Mouse (Mus musculus): Measurements from ENCODE around the gene Abcb4. TPM values are rescaled to one million over a fixed set of nuclear protein-coding genes. Genes with fewer than 3 reads are reported as not detected.
"Not testable (repeated sequence)": the region's sequence is repeated elsewhere in the genome, so short reads cannot be mapped to it uniquely, and the experiment has no call there.

Gene Abcb4
- polyA plus RNA-seq, 1 experiment, result 6.9 TPM

- TF ChIP-seq POLR2A (IDR thresholded peaks at IDR 0.05; ENCODE audit: low read depth, low read length) (no peak), CTCF (IDR thresholded peaks at IDR 0.05; ENCODE audit: extremely low read depth, insufficient read depth, insufficient read length, insufficient replicate concordance) (no peak)
- Histone ChIP-seq H3K36me3 (ENCODE audit: control insufficient read depth, insufficient read depth, low read length) (no peaks in the 10 kb centered on the region), H3K27ac (ENCODE audit: insufficient read depth, low read length) (no peak overlapping the region), H3K4me1 (ENCODE audit: control insufficient read depth, insufficient read depth, insufficient read length) (peaks cover 3% of the 10 kb centered on the region), H3K4me3 (ENCODE audit: extremely low read depth, insufficient read depth, insufficient read length) (no peak overlapping the region; the same call in 1 of the 2 replicates), H3K27me3 (ENCODE audit: control insufficient read depth, insufficient read depth, low read length) (no peaks in the 10 kb centered on the region)
- peak in 1 of 2 experiments; percentile 21 for DNase-seq (ENCODE audit: low read depth in 1 of 2, low spot score in 2 of 2)
- WGBS, result 26% methylated on average over 8 of the region's 8 CpGs
Observed at GRCm38 (mm10) chr5:8911567-8912198, 18.2 kb downstream of the Abcb4 start.

GRCm38 (mm10) chr5:8916400-8916799 lies 22.9 kb downstream of the Abcb4 start:
- WGBS, result 80% methylated on average over 2 of the region's 2 CpGs

GRCm38 (mm10) chr5:8917069-8917468 lies 23.6 kb downstream of the Abcb4 start:
- 5% methylated on average over 6 of the region's 6 CpGs for WGBS
- H3K4me3 ChIP-seq (ENCODE audit: extremely low read depth, insufficient read depth, insufficient read length), result no peak overlapping the region
- H3K4me1 ChIP-seq (ENCODE audit: control insufficient read depth, insufficient read depth, insufficient read length), result no peaks in the 10 kb centered on the region; the same call in 1 of the 2 replicates
- H3K36me3 ChIP-seq (ENCODE audit: control insufficient read depth, insufficient read depth, low read length), result no peaks in the 10 kb centered on the region
- H3K27ac ChIP-seq (ENCODE audit: insufficient read depth, low read length), result no peak overlapping the region
- H3K27me3 ChIP-seq (ENCODE audit: control insufficient read depth, insufficient read depth, low read length), result no peaks in the 10 kb centered on the region
- TF ChIP-seq POLR2A (IDR thresholded peaks at IDR 0.05; ENCODE audit: low read depth, low read length) (no peak), CTCF (IDR thresholded peaks at IDR 0.05; ENCODE audit: extremely low read depth, insufficient read depth, insufficient read length, insufficient replicate concordance) (no peak)
- peak; percentile 24 to 34 for DNase-seq (ENCODE audit: low read depth in 1 of 2, low spot score in 2 of 2)

More at GRCm38 (mm10) chr5:8916400-8916799, 22.9 kb downstream of the Abcb4 start:
- TF ChIP-seq POLR2A (IDR thresholded peaks at IDR 0.05; ENCODE audit: low read depth, low read length) (no peak), CTCF (IDR thresholded peaks at IDR 0.05; ENCODE audit: extremely low read depth, insufficient read depth, insufficient read length, insufficient replicate concordance) (no peak)
- Histone ChIP-seq H3K27ac (ENCODE audit: insufficient read depth, low read length) (no peak overlapping the region), H3K27me3 (ENCODE audit: control insufficient read depth, insufficient read depth, low read length) (no peaks in the 10 kb centered on the region), H3K4me1 (ENCODE audit: control insufficient read depth, insufficient read depth, insufficient read length) (peaks cover 3% of the 10 kb centered on the region), H3K4me3 (ENCODE audit: extremely low read depth, insufficient read depth, insufficient read length) (no peak overlapping the region), H3K36me3 (ENCODE audit: control insufficient read depth, insufficient read depth, low read length) (no peaks in the 10 kb centered on the region)
- DNase-seq (ENCODE audit: low read depth in 1 of 2, low spot score in 2 of 2), result no peak

GRCm38 (mm10) chr5:8928440-8928839 lies 34.9 kb downstream of the Abcb4 start:
- WGBS, result 85% methylated on average over 9 of the region's 9 CpGs
- Histone ChIP-seq H3K27ac (ENCODE audit: insufficient read depth, low read length) (no peak overlapping the region), H3K36me3 (ENCODE audit: control insufficient read depth, insufficient read depth, low read length) (no peaks in the 10 kb centered on the region), H3K27me3 (ENCODE audit: control insufficient read depth, insufficient read depth, low read length) (no peaks in the 10 kb centered on the region), H3K4me3 (ENCODE audit: extremely low read depth, insufficient read depth, insufficient read length) (no peak overlapping the region), H3K4me1 (ENCODE audit: control insufficient read depth, insufficient read depth, insufficient read length) (no peaks in the 10 kb centered on the region)
- TF ChIP-seq CTCF (IDR thresholded peaks at IDR 0.05; ENCODE audit: extremely low read depth, insufficient read depth, insufficient read length, insufficient replicate concordance), result no peak
- TF ChIP-seq POLR2A (IDR thresholded peaks at IDR 0.05; ENCODE audit: low read depth, low read length), result no peak
- no peak for DNase-seq (ENCODE audit: low read depth in 1 of 2, low spot score in 2 of 2)

GRCm38 (mm10) chr5:8937965-8938364 lies 44.4 kb downstream of the Abcb4 start:
- H3K27me3 ChIP-seq (ENCODE audit: control insufficient read depth, insufficient read depth, low read length), result no peaks in the 10 kb centered on the region
- H3K4me3 ChIP-seq (ENCODE audit: extremely low read depth, insufficient read depth, insufficient read length), result no peak overlapping the region
- no peaks in the 10 kb centered on the region for H3K36me3 ChIP-seq (ENCODE audit: control insufficient read depth, insufficient read depth, low read length)
- TF ChIP-seq CTCF (IDR thresholded peaks at IDR 0.05; ENCODE audit: extremely low read depth, insufficient read depth, insufficient read length, insufficient replicate concordance) (no peak), POLR2A (IDR thresholded peaks at IDR 0.05; ENCODE audit: low read depth, low read length) (no peak)
- 57% methylated on average over 7 of the region's 7 CpGs for WGBS
- H3K4me1 ChIP-seq (ENCODE audit: control insufficient read depth, insufficient read depth, insufficient read length), result no peaks in the 10 kb centered on the region
- no peak for DNase-seq (ENCODE audit: low read depth in 1 of 2, low spot score in 2 of 2)
- H3K27ac ChIP-seq (ENCODE audit: insufficient read depth, low read length), result no peak overlapping the region

- not testable (repeated sequence) for H3K36me3 ChIP-seq (ENCODE audit: control insufficient read depth, insufficient read depth, low read length)
Observed at GRCm38 (mm10) chr5:8941266-8941665, 47.7 kb downstream of the Abcb4 start.

GRCm38 (mm10) chr5:8943836-8944235 lies 50.3 kb downstream of the Abcb4 start:
- no peaks in the 10 kb centered on the region for H3K36me3 ChIP-seq (ENCODE audit: control insufficient read depth, insufficient read depth, low read length)
- H3K4me1 ChIP-seq (ENCODE audit: control insufficient read depth, insufficient read depth, insufficient read length), result no peaks in the 10 kb centered on the region
- H3K27ac ChIP-seq (ENCODE audit: insufficient read depth, low read length), result no peak overlapping the region
- WGBS, result 54% methylated on average over 3 of the region's 3 CpGs
- H3K4me3 ChIP-seq (ENCODE audit: extremely low read depth, insufficient read depth, insufficient read length), result no peak overlapping the region
- peak; percentile 52 to 61 for DNase-seq (ENCODE audit: low read depth in 1 of 2, low spot score in 2 of 2)
- TF ChIP-seq CTCF (IDR thresholded peaks at IDR 0.05; ENCODE audit: extremely low read depth, insufficient read depth, insufficient read length, insufficient replicate concordance) (no peak), POLR2A (IDR thresholded peaks at IDR 0.05; ENCODE audit: low read depth, low read length) (no peak)
- no peaks in the 10 kb centered on the region for H3K27me3 ChIP-seq (ENCODE audit: control insufficient read depth, insufficient read depth, low read length)

More at GRCm38 (mm10) chr5:8941266-8941665, 47.7 kb downstream of the Abcb4 start:
- H3K4me1 ChIP-seq (ENCODE audit: control insufficient read depth, insufficient read depth, insufficient read length); H3K27ac ChIP-seq (ENCODE audit: insufficient read depth, low read length); H3K4me3 ChIP-seq (ENCODE audit: extremely low read depth, insufficient read depth, insufficient read length); H3K27me3 ChIP-seq (ENCODE audit: control insufficient read depth, insufficient read depth, low read length); DNase-seq (ENCODE audit: low read depth in 1 of 2, low spot score in 2 of 2): not testable (repeated sequence)
- WGBS, result no CpG with 5 or more reads among the region's 1 CpGs
